Comparison of ENCODE assay signal across 8 mouse cellular contexts in genomic region chr9:21917493-21918034, GRCm38 (mm10). TPM values are rescaled to one million over a fixed set of nuclear protein-coding genes. Genes with fewer than 3 reads are reported as not detected.
DNase-seq lines count a peak whose midpoint lies in the region; ATAC-seq lines count a peak whose summit lies in the region.

No protein-coding gene starts in this region.

- WGBS in heart, embryonic 15.5 days = 2% methylated on average over 35 of the region's 35 CpGs

- H3K9ac ChIP-seq in heart, embryonic 15.5 days = peak overlapping the region; percentile 73

- DNase-seq in heart, adult 18-20 months = peak; percentile 42 to 51
- no peak for DNase-seq in heart, postnatal 10 days
- peak; percentile 82 to 86 for DNase-seq in left cerebral cortex, adult 18-20 months (ENCODE audit: low spot score in 2 of 2)
- peak; percentile 35 for DNase-seq in lung, postnatal 10 days
- peak; percentile 73 to 81 for DNase-seq in right cerebral cortex, postnatal 36 days (ENCODE audit: low spot score in 2 of 2)
- no peak for DNase-seq in kidney, postnatal 10 days

- peak overlapping the region; percentile 71 for H3K4me3 ChIP-seq in brown adipose tissue, adult 24 weeks (ENCODE audit: insufficient read depth, low read depth, low read length)
- H3K4me3 ChIP-seq in heart, embryonic 15.5 days = peak overlapping the region; percentile 66

- intact Hi-C loops in heart, postnatal 10 days (cut with DNase I) = no loop called here

- no peaks in the 10 kb centered on the region for H3K27me3 ChIP-seq in heart, embryonic 15.5 days

- no peaks in the 10 kb centered on the region; the same call in 1 of the 2 replicates for H3K36me3 ChIP-seq in heart, embryonic 15.5 days

- H3K27ac ChIP-seq in brown adipose tissue, adult 24 weeks (replicated peaks; ENCODE audit: low read depth, low read length) = no peak overlapping the region
- 0 out of 2 replicates have a peak overlapping the region, but pooled peaks have one; percentile 24 for H3K27ac ChIP-seq in heart, embryonic 15.5 days

- ATAC-seq in heart, embryonic 15.5 days (replicated peaks; ENCODE audit: insufficient number of reproducible peaks, insufficient read depth, low FRiP score, low read depth) = peak; percentile 56

- no peaks in the 10 kb centered on the region for H3K9me3 ChIP-seq in heart, embryonic 15.5 days (replicated peaks)

- peak overlapping the region; percentile 97 for H3K4me2 ChIP-seq in heart, embryonic 15.5 days

- H3K4me1 ChIP-seq in brown adipose tissue, adult 24 weeks (ENCODE audit: control insufficient read depth, insufficient read depth, insufficient read length, low read length) = no peaks in the 10 kb centered on the region
- peaks cover 9% of the 10 kb centered on the region for H3K4me1 ChIP-seq in heart, embryonic 15.5 days (replicated peaks)

RNA-seq across cellular contexts. Expression of gene Rab3d, which starts 0.4 kb away (rescaled TPM):
- total RNA-seq in heart, adult 18-20 months (2021) = 10 to 100 TPM; 16.2 to 18.2 TPM
- total RNA-seq in heart, postnatal 10 days (2021) = 10 to 100 TPM; 10.3 to 12.6 TPM
- polyA plus RNA-seq in brown adipose tissue, adult 24 weeks (2012; ENCODE audit: insufficient read depth, insufficient read length, missing spikeins) = 23.0 and 31.2 TPM in 2 replicates
- polyA plus RNA-seq in heart, embryonic 15.5 days (2015; fragmentation: Nextera tagmentation; extraction: Ambion mirVana) = 9.7 and 15.6 TPM in 2 replicates
- total RNA-seq in left cerebral cortex, adult 18-20 months (2021) = 10 to 100 TPM; 13.8 to 14.0 TPM

RNA-seq across cellular contexts. Expression of gene Ccdc159, which starts 9.7 kb away (rescaled TPM):
- 1 to 10 TPM; 3.7 to 6.0 TPM for total RNA-seq in heart, adult 18-20 months (2021)
- total RNA-seq in heart, postnatal 10 days (2021) = 1 to 10 TPM in 1 of 2 experiments, under 1 TPM in 1; 0.74 to 1.0 TPM
- 3.7 and 4.3 TPM in 2 replicates for polyA plus RNA-seq in brown adipose tissue, adult 24 weeks (2012; ENCODE audit: insufficient read depth, insufficient read length, missing spikeins)
- polyA plus RNA-seq in heart, embryonic 15.5 days (2015; fragmentation: Nextera tagmentation; extraction: Ambion mirVana) = 2.7 and 3.5 TPM in 2 replicates
- total RNA-seq in left cerebral cortex, adult 18-20 months (2021) = 10 to 100 TPM; 18.3 to 18.8 TPM

RNA-seq across cellular contexts. Expression of gene Tmem205, which starts 9.8 kb away (rescaled TPM):
- 10 to 100 TPM; 72.7 to 81.2 TPM for total RNA-seq in heart, adult 18-20 months (2021)
- 10 to 100 TPM; 24.3 to 28.6 TPM for total RNA-seq in heart, postnatal 10 days (2021)
- 204 and 213 TPM in 2 replicates for polyA plus RNA-seq in brown adipose tissue, adult 24 weeks (2012; ENCODE audit: insufficient read depth, insufficient read length, missing spikeins)
- polyA plus RNA-seq in heart, embryonic 15.5 days (2015; fragmentation: Nextera tagmentation; extraction: Ambion mirVana) = 36.9 and 44.9 TPM in 2 replicates
- total RNA-seq in left cerebral cortex, adult 18-20 months (2021) = 10 to 100 TPM; 33.5 to 39.8 TPM

RNA-seq across cellular contexts. Expression of gene Plppr2, which starts 19.3 kb away (rescaled TPM):
- 1 to 10 TPM; 2.4 to 3.0 TPM for total RNA-seq in heart, adult 18-20 months (2021)
- total RNA-seq in heart, postnatal 10 days (2021) = 1 to 10 TPM; 2.2 to 2.4 TPM
- 1.9 and 2.0 TPM in 2 replicates for polyA plus RNA-seq in brown adipose tissue, adult 24 weeks (2012; ENCODE audit: insufficient read depth, insufficient read length, missing spikeins)
- 3.2 and 5.7 TPM in 2 replicates for polyA plus RNA-seq in heart, embryonic 15.5 days (2015; fragmentation: Nextera tagmentation; extraction: Ambion mirVana)
- total RNA-seq in left cerebral cortex, adult 18-20 months (2021) = 100 to 1,000 TPM; 171 to 178 TPM

RNA-seq across cellular contexts. Expression of gene Swsap1, which starts 38.0 kb away (rescaled TPM):
- total RNA-seq in heart, adult 18-20 months (2021) = 1 to 10 TPM; 7.6 to 7.8 TPM
- total RNA-seq in heart, postnatal 10 days (2021) = 1 to 10 TPM; 8.7 TPM
- polyA plus RNA-seq in brown adipose tissue, adult 24 weeks (2012; ENCODE audit: insufficient read depth, insufficient read length, missing spikeins) = 11.6 and 15.4 TPM in 2 replicates
- 4.4 and 5.2 TPM in 2 replicates for polyA plus RNA-seq in heart, embryonic 15.5 days (2015; fragmentation: Nextera tagmentation; extraction: Ambion mirVana)
- 10 to 100 TPM; 13.1 to 14.1 TPM for total RNA-seq in left cerebral cortex, adult 18-20 months (2021)

Comparison
In these comparisons a context has a peak if more than half of its experiments do, and no peak if none do; other contexts are left out.
1. DNase-seq: peak in heart, adult 18-20 months (2 of 2), left cerebral cortex, adult 18-20 months (2 of 2), lung, postnatal 10 days (single experiment) and right cerebral cortex, postnatal 36 days (2 of 2); none in heart, postnatal 10 days (0 of 2) and kidney, postnatal 10 days (single experiment).